Mouse (Mus musculus): Measurements from ENCODE around the gene Braf. TPM values are rescaled to one million over a fixed set of nuclear protein-coding genes. Genes with fewer than 3 reads are reported as not detected.

Braf gene
- polyA plus RNA-seq, 1 experiment from 2014 or later = 4.8 TPM

DNA sequence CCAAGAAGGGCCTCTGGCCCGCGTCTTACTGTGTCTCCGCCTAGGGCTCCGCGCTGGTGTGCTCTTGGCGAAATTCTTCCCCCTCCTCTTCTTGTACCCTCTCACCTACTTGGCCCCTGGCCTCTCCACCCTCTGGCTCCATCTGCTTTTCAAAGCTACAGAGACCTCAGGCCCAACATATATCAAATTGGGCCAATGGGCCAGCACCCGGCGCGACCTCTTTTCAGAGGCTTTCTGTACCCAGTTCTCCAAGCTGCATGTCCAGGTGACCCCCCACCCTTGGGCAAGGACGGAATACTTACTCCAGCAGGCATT, 150.8 kb downstream of the Braf start:
- Histone ChIP-seq H3K4me3 (ENCODE audit: low read depth, low read length) (peak overlapping the region; percentile 88), H3K4me1 (replicated peaks; ENCODE audit: control insufficient read depth, insufficient read depth) (peaks cover 5% of the 10 kb centered on the region), H3K36me3 (ENCODE audit: control insufficient read depth, insufficient read depth, low read length) (0 out of 2 replicates have a peak, but pooled peaks cover 4% of the 10 kb centered on the region), H3K9me3 (ENCODE audit: control insufficient read depth, low read length) (no peaks in the 10 kb centered on the region), H3K27ac (replicated peaks) (peak overlapping the region; percentile 93), H3K9ac (ENCODE audit: low read length) (peak overlapping the region; percentile 93), H3K27me3 (ENCODE audit: control insufficient read depth, insufficient read depth, low read length) (no peaks in the 10 kb centered on the region), H3K4me2 (replicated peaks; ENCODE audit: low read depth) (peak overlapping the region; percentile 89)
- DNase-seq (ENCODE audit: low spot score) (peak; percentile 21), ATAC-seq (ENCODE audit: low FRiP score, low TSS enrichment) (peak; percentile 59)
- no peak for TF ChIP-seq EP300 (optimal IDR thresholded peaks at IDR 0.05)
- no peak for TF ChIP-seq CTCF (IDR thresholded peaks at IDR 0.05; ENCODE audit: low read depth)
- WGBS = 31% methylated on average over 10 of the region's 10 CpGs

DNA sequence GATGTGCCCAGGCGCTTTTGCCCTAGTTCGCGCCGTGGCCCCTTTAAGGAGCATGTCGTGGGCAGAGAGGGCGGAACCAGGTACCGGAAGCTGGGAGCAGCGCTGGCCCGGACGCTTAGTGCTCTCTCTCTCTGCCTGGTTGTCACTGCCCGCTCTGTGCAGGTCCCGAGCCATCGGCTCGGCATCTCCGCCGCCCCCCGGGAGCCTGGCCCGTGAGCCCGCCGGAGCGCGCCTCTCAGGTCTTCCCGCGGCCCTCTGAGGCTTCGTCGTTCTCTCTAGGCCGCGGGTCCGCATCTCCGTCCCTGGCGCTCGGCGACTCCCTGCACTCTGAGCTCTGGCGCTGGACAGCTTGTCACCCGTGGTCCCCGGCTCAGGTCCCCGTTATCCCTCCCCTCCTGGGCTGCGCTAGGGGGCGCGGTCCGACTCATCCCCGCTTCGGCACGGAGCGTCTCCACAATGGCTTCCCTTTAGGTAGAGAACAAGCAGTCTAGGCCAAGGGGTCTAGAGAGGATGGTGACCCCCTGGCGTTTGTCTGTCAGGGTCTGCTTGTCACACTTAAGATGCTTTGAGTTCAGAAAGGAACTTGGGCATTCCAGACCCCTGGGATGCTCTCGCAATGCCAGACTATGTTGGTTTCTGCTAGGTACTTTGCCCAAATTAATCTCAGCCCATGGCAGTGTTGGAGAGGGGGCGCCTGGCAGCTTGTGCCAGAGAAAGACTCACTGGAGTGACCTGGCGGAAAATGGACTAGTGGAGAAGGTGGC, 151.3 kb downstream of the Braf start, which contains the start of gene Adck2:
TSS of gene Adck2 (plus strand) at position 83 of the 764 bp plus-strand sequence.
- peak; percentile 93 for ATAC-seq (ENCODE audit: low FRiP score, low TSS enrichment)
- H3K9ac ChIP-seq (ENCODE audit: low read length) = peak within 1 kb of the TSS; percentile 93
- H3K9me3 ChIP-seq (ENCODE audit: control insufficient read depth, low read length) = no peaks in the 10 kb centered on the region
- peak within 1 kb of the TSS; percentile 88 for H3K4me3 ChIP-seq (ENCODE audit: low read depth, low read length)
- peak within 1 kb of the TSS; percentile 93 for H3K27ac ChIP-seq (replicated peaks)
- TF ChIP-seq CTCF (IDR thresholded peaks at IDR 0.05; ENCODE audit: low read depth) (peak; percentile 56), EP300 (optimal IDR thresholded peaks at IDR 0.05) (no peak)
- no peaks in the 10 kb centered on the region for H3K36me3 ChIP-seq (ENCODE audit: control insufficient read depth, insufficient read depth, low read length)
- under 1% methylated on average over 42 of the region's 49 CpGs for WGBS
- H3K4me1 ChIP-seq (replicated peaks; ENCODE audit: control insufficient read depth, insufficient read depth) = peaks cover 5% of the 10 kb centered on the region
- H3K27me3 ChIP-seq (ENCODE audit: control insufficient read depth, insufficient read depth, low read length) = no peaks in the 10 kb centered on the region
- peak; percentile 83 for DNase-seq (ENCODE audit: low spot score)
- H3K4me2 ChIP-seq (replicated peaks; ENCODE audit: low read depth) = peak within 1 kb of the TSS; percentile 89

DNA sequence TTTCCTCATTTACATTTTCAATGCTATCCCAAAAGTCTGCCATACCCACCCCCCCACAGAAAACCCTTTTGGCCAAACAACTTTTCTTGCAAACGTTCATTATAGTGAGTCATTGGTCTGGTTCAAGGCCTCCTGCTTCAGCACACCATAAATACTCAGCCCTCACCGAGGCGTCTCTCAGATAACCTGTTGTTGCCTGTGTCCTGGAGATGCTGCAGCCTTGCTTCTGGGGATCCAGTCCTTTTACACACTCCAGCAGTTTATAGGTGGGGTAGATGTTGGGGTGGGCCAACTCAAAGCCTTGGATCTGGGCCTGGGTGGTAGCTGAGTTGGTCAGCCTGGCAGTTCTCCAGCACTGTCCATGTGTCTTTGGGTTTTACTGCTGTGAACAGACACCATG, 154.8 kb downstream of the Braf start:
- H3K4me2 ChIP-seq (replicated peaks; ENCODE audit: low read depth) = no peak overlapping the region
- H3K9me3 ChIP-seq (ENCODE audit: control insufficient read depth, low read length) = no peaks in the 10 kb centered on the region
- 54% methylated on average over 3 of the region's 3 CpGs for WGBS
- H3K27ac ChIP-seq (replicated peaks) = no peak overlapping the region
- ATAC-seq (ENCODE audit: low FRiP score, low TSS enrichment) (no peak), DNase-seq (ENCODE audit: low spot score) (no peak)
- H3K27me3 ChIP-seq (ENCODE audit: control insufficient read depth, insufficient read depth, low read length) = no peaks in the 10 kb centered on the region
- H3K4me1 ChIP-seq (replicated peaks; ENCODE audit: control insufficient read depth, insufficient read depth) = peaks cover 5% of the 10 kb centered on the region
- no peak overlapping the region for H3K9ac ChIP-seq (ENCODE audit: low read length)
- no peaks in the 10 kb centered on the region for H3K36me3 ChIP-seq (ENCODE audit: control insufficient read depth, insufficient read depth, low read length)
- TF ChIP-seq EP300 (optimal IDR thresholded peaks at IDR 0.05) = no peak
- no peak for TF ChIP-seq CTCF (IDR thresholded peaks at IDR 0.05; ENCODE audit: low read depth)
- H3K4me3 ChIP-seq (ENCODE audit: low read depth, low read length) = no peak overlapping the region

DNA sequence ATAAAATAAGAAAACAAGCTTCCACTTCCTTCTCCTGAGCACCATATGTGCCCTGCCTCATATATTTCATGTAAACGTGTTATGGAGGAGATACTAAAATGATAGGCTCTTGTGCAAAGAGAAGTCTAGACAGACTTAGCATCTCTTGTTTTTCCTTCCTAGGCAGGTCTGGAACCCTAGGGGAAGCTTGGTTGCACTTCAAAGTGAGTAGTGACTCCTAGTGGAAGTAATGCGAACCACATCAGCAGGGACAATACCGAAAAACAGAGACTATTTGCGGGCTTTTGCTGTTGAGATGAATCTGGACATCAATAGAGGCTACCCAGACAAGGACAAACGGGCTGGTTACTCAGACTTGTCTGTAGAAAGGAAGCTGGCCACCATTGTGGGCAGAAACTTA, 157.7 kb downstream of the Braf start:
- H3K9me3 ChIP-seq (ENCODE audit: control insufficient read depth, low read length) = no peaks in the 10 kb centered on the region
- H3K27ac ChIP-seq (replicated peaks) = no peak overlapping the region
- no peak for ATAC-seq (ENCODE audit: low FRiP score, low TSS enrichment)
- no peak overlapping the region for H3K4me2 ChIP-seq (replicated peaks; ENCODE audit: low read depth)
- H3K4me3 ChIP-seq (ENCODE audit: low read depth, low read length) = no peak overlapping the region
- no peaks in the 10 kb centered on the region for H3K36me3 ChIP-seq (ENCODE audit: control insufficient read depth, insufficient read depth, low read length)
- TF ChIP-seq EP300 (optimal IDR thresholded peaks at IDR 0.05) = no peak
- peak; percentile 92 for TF ChIP-seq CTCF (IDR thresholded peaks at IDR 0.05; ENCODE audit: low read depth)
- H3K9ac ChIP-seq (ENCODE audit: low read length) = no peak overlapping the region
- no peaks in the 10 kb centered on the region for H3K27me3 ChIP-seq (ENCODE audit: control insufficient read depth, insufficient read depth, low read length)
- H3K4me1 ChIP-seq (replicated peaks; ENCODE audit: control insufficient read depth, insufficient read depth) = no peaks in the 10 kb centered on the region
- 14% methylated on average over 5 of the region's 5 CpGs for WGBS
- peak; percentile 23 for DNase-seq (ENCODE audit: low spot score)

DNA sequence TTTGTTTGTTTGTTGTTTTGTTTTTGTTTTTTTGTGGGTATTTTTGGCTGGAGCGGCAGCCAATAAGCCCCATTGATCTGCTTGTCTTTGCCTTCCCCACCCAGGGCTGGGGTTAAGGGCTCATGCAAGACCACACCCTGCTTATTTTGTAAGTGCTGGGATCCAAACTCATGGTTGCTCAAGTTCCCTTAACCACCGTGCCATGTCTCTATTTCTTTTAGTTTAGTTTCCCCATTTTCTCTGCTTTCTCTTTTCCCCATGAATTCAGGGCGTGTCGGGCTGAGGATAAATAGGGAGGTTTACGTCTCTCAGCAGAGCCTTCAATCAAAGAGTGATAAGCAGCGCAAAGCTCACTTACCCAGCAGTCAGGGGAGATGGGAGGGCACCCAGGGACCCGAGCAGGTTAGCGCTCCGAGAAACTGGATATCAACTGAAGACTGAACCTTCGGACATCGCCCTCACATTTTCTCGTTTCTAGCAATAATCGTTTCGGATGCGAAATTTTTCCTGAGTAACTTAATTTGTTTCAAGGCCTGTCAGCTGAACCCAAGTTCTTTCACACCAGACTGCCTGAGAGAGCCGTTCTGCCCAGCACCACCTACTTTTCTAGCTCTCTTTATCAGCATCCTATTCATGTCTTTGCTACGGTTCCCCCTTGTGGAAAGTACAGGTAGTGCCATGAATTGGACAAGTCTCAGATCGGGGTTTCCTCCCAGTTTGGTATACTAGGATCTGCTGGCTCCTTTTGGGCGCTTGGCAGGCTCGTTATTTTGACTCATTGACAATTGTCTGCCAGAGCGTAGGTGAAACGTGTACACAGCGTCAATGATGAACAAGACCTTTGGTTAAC, 162.9 kb downstream of the Braf start:
- no peaks in the 10 kb centered on the region for H3K27me3 ChIP-seq (ENCODE audit: control insufficient read depth, insufficient read depth, low read length)
- H3K4me1 ChIP-seq (replicated peaks; ENCODE audit: control insufficient read depth, insufficient read depth) = no peaks in the 10 kb centered on the region; the same call in 1 of the 2 replicates
- no peak overlapping the region for H3K9ac ChIP-seq (ENCODE audit: low read length)
- TF ChIP-seq EP300 (optimal IDR thresholded peaks at IDR 0.05) (no peak), CTCF (IDR thresholded peaks at IDR 0.05; ENCODE audit: low read depth) (peak; percentile 95)
- 0 out of 2 replicates have a peak overlapping the region, but pooled peaks have one; percentile 6 for H3K4me3 ChIP-seq (ENCODE audit: low read depth, low read length)
- H3K9me3 ChIP-seq (ENCODE audit: control insufficient read depth, low read length) = no peaks in the 10 kb centered on the region
- DNase-seq (ENCODE audit: low spot score) (peak; percentile 74), ATAC-seq (ENCODE audit: low FRiP score, low TSS enrichment) (peak; percentile 78)
- no peaks in the 10 kb centered on the region for H3K36me3 ChIP-seq (ENCODE audit: control insufficient read depth, insufficient read depth, low read length)
- H3K4me2 ChIP-seq (replicated peaks; ENCODE audit: low read depth) = peak overlapping the region; percentile 36
- 13% methylated on average over 23 of the region's 23 CpGs for WGBS
- H3K27ac ChIP-seq (replicated peaks) = no peak overlapping the region
